Mouse (Mus musculus): Measurements from ENCODE around the gene Cdc37. TPM values are rescaled to one million over a fixed set of nuclear protein-coding genes. Genes with fewer than 3 reads are reported as not detected.

The Cdc37 gene
- polyA plus RNA-seq, 1 experiment from 2014 or later = 281 TPM

GRCm38 (mm10) chr9:21100447-21101161, 49.2 kb downstream of the Cdc37 start:
- no peak for DNase-seq (ENCODE audit: low spot score)

GRCm38 (mm10) chr9:21097793-21098192, 52.0 kb downstream of the Cdc37 start:
- DNase-seq (ENCODE audit: low spot score) = no peak

GRCm38 (mm10) chr9:21095958-21096357, 53.8 kb downstream of the Cdc37 start:
- no peak for DNase-seq (ENCODE audit: low spot score)

- DNase-seq (ENCODE audit: low spot score) = no peak
Measured at GRCm38 (mm10) chr9:21093423-21093822, 56.4 kb downstream of the Cdc37 start.

- peak; percentile 97 for DNase-seq (ENCODE audit: low spot score)
Measured at GRCm38 (mm10) chr9:21091707-21092320, 58.0 kb downstream of the Cdc37 start, which contains the start of the genes Gm38431 and Raver1. TSS of gene Gm38431 (minus strand) at chr9:21091997. TSS of gene Raver1 (minus strand) at chr9:21092008.

DNA sequence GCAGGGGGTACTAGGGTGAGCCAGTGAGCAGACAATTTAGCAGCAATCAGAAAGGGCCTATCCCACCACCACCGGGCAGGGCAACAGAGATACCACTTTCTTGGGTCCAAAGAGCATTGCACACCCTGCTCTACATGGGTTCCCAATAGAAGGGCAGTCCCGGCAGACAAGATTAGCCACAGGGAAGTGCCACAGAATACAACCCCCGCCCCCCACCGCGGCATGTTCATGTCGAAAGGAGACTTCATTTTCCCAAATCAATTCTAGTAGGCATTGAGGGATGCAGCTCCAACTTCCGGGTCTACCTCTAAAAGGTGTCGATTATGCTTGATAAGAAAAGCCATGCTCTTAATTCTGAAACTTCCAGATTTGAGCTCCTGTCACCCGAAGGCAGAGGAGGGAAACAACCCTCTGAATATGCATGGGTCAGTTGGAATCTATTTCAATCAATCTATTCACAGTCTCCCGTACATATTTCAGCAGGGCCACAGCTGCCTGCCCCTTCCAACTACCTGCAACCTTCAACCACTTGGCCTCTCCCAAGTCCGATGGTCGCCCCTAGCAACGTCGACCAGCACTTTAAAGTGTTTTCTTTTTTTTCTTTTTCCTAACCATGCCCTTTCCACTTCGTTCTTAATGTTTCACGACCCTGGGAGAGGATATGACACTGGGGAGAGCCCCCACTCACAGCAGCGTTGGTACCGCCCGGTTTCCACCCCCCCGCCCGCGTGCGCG, 58.6 kb downstream of the Cdc37 start:
- DNase-seq (ENCODE audit: low spot score) = no peak

GRCm38 (mm10) chr9:21090537-21090936, 59.2 kb downstream of the Cdc37 start:
- DNase-seq (ENCODE audit: low spot score) = no peak

GRCm38 (mm10) chr9:21083324-21083723, 66.5 kb downstream of the Cdc37 start:
- DNase-seq (ENCODE audit: low spot score) = no peak

Other genes with a start within 250 kb of the Cdc37 start
- gene Dnmt1, start 190.1 kb downstream of the Cdc37 start, polyA plus RNA-seq (2015; fragmentation: Nextera tagmentation; extraction: Ambion mirVana) = 90.0 and 96.3 TPM in 2 replicates
- 12.1 and 12.7 TPM in 2 replicates for gene S1pr2, start 173.2 kb downstream of the Cdc37 start, polyA plus RNA-seq (2015; fragmentation: Nextera tagmentation; extraction: Ambion mirVana)
- gene Mrpl4, start 147.2 kb downstream of the Cdc37 start, polyA plus RNA-seq (2015; fragmentation: Nextera tagmentation; extraction: Ambion mirVana) = 116 and 130 TPM in 2 replicates
- 64.8 and 64.9 TPM in 2 replicates for gene Icam1, start 134.0 kb downstream of the Cdc37 start, polyA plus RNA-seq (2015; fragmentation: Nextera tagmentation; extraction: Ambion mirVana)
- 0.31 and 0.48 TPM in 2 replicates for gene Icam4, start 120.6 kb downstream of the Cdc37 start, polyA plus RNA-seq (2015; fragmentation: Nextera tagmentation; extraction: Ambion mirVana)
- 0.14 and 0.33 TPM in 2 replicates for gene Icam5, start 117.9 kb downstream of the Cdc37 start, polyA plus RNA-seq (2015; fragmentation: Nextera tagmentation; extraction: Ambion mirVana)
- 0.59 and 0.69 TPM in 2 replicates for gene Zglp1, start 82.9 kb downstream of the Cdc37 start, polyA plus RNA-seq (2015; fragmentation: Nextera tagmentation; extraction: Ambion mirVana)
- gene Gm49373, start 76.9 kb downstream of the Cdc37 start, polyA plus RNA-seq (2015; fragmentation: Nextera tagmentation; extraction: Ambion mirVana) = 0.09 and 0.26 TPM in 2 replicates
- 44.7 and 47.0 TPM in 2 replicates for gene Fdx1l, start 76.4 kb downstream of the Cdc37 start, polyA plus RNA-seq (2015; fragmentation: Nextera tagmentation; extraction: Ambion mirVana)
- gene Gm38431, start 58.0 kb downstream of the Cdc37 start, polyA plus RNA-seq (2015; fragmentation: Nextera tagmentation; extraction: Ambion mirVana) = 1.2 and 1.6 TPM in 2 replicates
- gene Raver1, start 58.0 kb downstream of the Cdc37 start, polyA plus RNA-seq (2015; fragmentation: Nextera tagmentation; extraction: Ambion mirVana) = 33.2 and 45.9 TPM in 2 replicates
- gene Tyk2, start 18.7 kb downstream of the Cdc37 start, polyA plus RNA-seq (2015; fragmentation: Nextera tagmentation; extraction: Ambion mirVana) = 13.8 and 14.0 TPM in 2 replicates
- gene Pde4a, start 15.7 kb upstream of the Cdc37 start, polyA plus RNA-seq (2015; fragmentation: Nextera tagmentation; extraction: Ambion mirVana) = 0.95 and 1.0 TPM in 2 replicates
- gene Keap1, start 89.4 kb upstream of the Cdc37 start, polyA plus RNA-seq (2015; fragmentation: Nextera tagmentation; extraction: Ambion mirVana) = 61.2 and 64.2 TPM in 2 replicates
- 0.09 TPM in 1 of 2 replicates, not detected in the other for gene S1pr5, start 98.5 kb upstream of the Cdc37 start, polyA plus RNA-seq (2015; fragmentation: Nextera tagmentation; extraction: Ambion mirVana)
- 49.2 and 56.2 TPM in 2 replicates for gene Atg4d, start 115.3 kb upstream of the Cdc37 start, polyA plus RNA-seq (2015; fragmentation: Nextera tagmentation; extraction: Ambion mirVana)
- 17.9 and 25.1 TPM in 2 replicates for gene Kri1, start 138.0 kb upstream of the Cdc37 start, polyA plus RNA-seq (2015; fragmentation: Nextera tagmentation; extraction: Ambion mirVana)
- 216 and 234 TPM in 2 replicates for gene Cdkn2d, start 141.4 kb upstream of the Cdc37 start, polyA plus RNA-seq (2015; fragmentation: Nextera tagmentation; extraction: Ambion mirVana)
- 20.2 and 21.0 TPM in 2 replicates for gene Ap1m2, start 162.4 kb upstream of the Cdc37 start, polyA plus RNA-seq (2015; fragmentation: Nextera tagmentation; extraction: Ambion mirVana)
- gene Slc44a2, start 170.7 kb upstream of the Cdc37 start, polyA plus RNA-seq (2015; fragmentation: Nextera tagmentation; extraction: Ambion mirVana) = 161 and 167 TPM in 2 replicates
- gene Ilf3, start 217.9 kb upstream of the Cdc37 start, polyA plus RNA-seq (2015; fragmentation: Nextera tagmentation; extraction: Ambion mirVana) = 138 TPM in 2 replicates

Measured in thymus, postnatal 0 days (tissue).